Mouse (Mus musculus) lung, postnatal 0 days (tissue): ENCODE measurements at regions not wholly inside any gene's neighbourhood (a gene's known extent, or its start where the extent isn't known, plus 50 kb on each side); places are given as distances from the start of the nearest gene placed in this dataset.

Experiments
- ATAC-seq: fragments of 200-750 bp; cut with Nextera tagmentation; 2 replicates; pipeline ENCODE4 v1.8.0; 2017; ENCODE audit warnings: moderate library complexity
- DNase-seq: peaks from one replicate; pipeline ENCODE4 v3.0.0-alpha.2; 2016; ENCODE audit warnings: low spot score
- H3K27ac ChIP-seq: fragments of 300-500 bp; sonication (generic); 2 replicates; pipeline ENCODE4 v1.5.1; 2014; ENCODE audit warnings: antibody characterized with exemption, mild to moderate bottlenecking, low read length, mixed read lengths
- H3K27me3 ChIP-seq: fragments of 300-500 bp; sonication (generic); replicated peaks from 2 replicates; pipeline ENCODE4 v1.6.1; 2014; ENCODE audit warnings: low read length, mixed read lengths; ENCODE audit not compliant: insufficient read depth
- H3K36me3 ChIP-seq: fragments of 300-500 bp; sonication (generic); 2 replicates; pipeline ENCODE4 v1.6.1; 2014; ENCODE audit warnings: low read length, mixed read lengths; ENCODE audit not compliant: insufficient read depth
- H3K4me1 ChIP-seq: fragments of 300-500 bp; sonication (generic); 2 replicates; pipeline ENCODE4 v1.6.1; 2014; ENCODE audit warnings: antibody characterized with exemption, low read depth, low read length, mixed read lengths; ENCODE audit not compliant: insufficient read depth
- H3K4me2 ChIP-seq: fragments of 300-500 bp; sonication (generic); replicated peaks from 2 replicates; pipeline ENCODE4 v1.6.1; 2014; ENCODE audit warnings: low read depth, mild to moderate bottlenecking, low read length, moderate library complexity, mixed read lengths
- H3K4me3 ChIP-seq: fragments of 300-500 bp; sonication (generic); 2 replicates; pipeline ENCODE4 v1.5.1; 2014; ENCODE audit warnings: low read depth, low read length
- H3K9ac ChIP-seq: fragments of 300-500 bp; sonication (generic); replicated peaks from 2 replicates; pipeline ENCODE4 v1.6.1; 2014; ENCODE audit warnings: low read depth, mild to moderate bottlenecking
- H3K9me3 ChIP-seq: fragments of 300-500 bp; sonication (generic); 2 replicates; pipeline ENCODE4 v1.6.1; 2016; ENCODE audit warnings: low read length, mixed read lengths
- CTCF ChIP-seq: IDR thresholded peaks from 2 replicates; pipeline ENCODE4 v1.5.1; 2016; ENCODE audit warnings: antibody characterized with exemption, mild to moderate bottlenecking
- EP300 ChIP-seq: IDR thresholded peaks from 2 replicates; pipeline ENCODE4 v1.6.1; 2016; ENCODE audit warnings: antibody characterized with exemption, mild to moderate bottlenecking, control low read depth
- WGBS: fragments of 180-500 bp; shearing (Covaris S2); extraction: QIAGEN DNeasy Blood & Tissue Kit; methylation state at CpG from one replicate; pipeline ENCODE4 v1.1.7; 2014; 5-methylcytosine and 5-hydroxymethylcytosine counted together

GRCm38 (mm10) chr15:62195440-62195839 is 1272.6 kb upstream of the A1bg start:
- Histone ChIP-seq H3K36me3 (no peaks in the 10 kb centered on the region), H3K4me1 (no peaks in the 10 kb centered on the region), H3K27ac (no peak overlapping the region), H3K27me3 (no peaks in the 10 kb centered on the region), H3K9ac (no peak overlapping the region), H3K4me2 (no peak overlapping the region), H3K9me3 (no peaks in the 10 kb centered on the region), H3K4me3 (no peak overlapping the region)
- ATAC-seq (no peak), DNase-seq (no peak)
- 66% methylated on average over 5 of the region's 5 CpGs for WGBS
- no peak for TF ChIP-seq CTCF
- TF ChIP-seq EP300: no peak

DNA sequence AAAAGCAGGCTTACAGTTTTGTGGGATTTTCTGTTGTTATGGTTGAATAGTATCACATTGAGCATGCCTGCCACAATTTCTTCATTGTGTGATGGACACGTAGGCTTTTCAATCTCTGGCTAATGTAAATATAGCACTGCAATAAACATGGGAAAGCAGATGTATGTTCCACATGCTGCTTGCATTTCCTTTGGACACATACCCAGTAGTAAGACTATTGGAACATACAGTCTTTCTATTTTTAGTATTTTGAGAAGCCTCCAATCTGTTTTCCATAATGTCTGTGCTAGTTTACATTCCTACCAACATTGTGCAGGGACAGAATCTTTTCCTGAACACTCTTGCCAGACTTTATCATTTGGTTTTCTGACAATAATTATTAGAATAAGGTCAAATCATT is 1269.9 kb upstream of the A1bg start:
- 42% methylated on average over 1 of the region's 1 CpGs for WGBS
- Histone ChIP-seq H3K4me2 (no peak overlapping the region), H3K4me1 (no peaks in the 10 kb centered on the region), H3K27me3 (no peaks in the 10 kb centered on the region), H3K36me3 (no peaks in the 10 kb centered on the region), H3K9me3 (no peaks in the 10 kb centered on the region), H3K9ac (no peak overlapping the region), H3K27ac (no peak overlapping the region), H3K4me3 (no peak overlapping the region)
- ATAC-seq (no peak), DNase-seq (no peak)
- no peak for TF ChIP-seq EP300
- no peak for TF ChIP-seq CTCF

DNA sequence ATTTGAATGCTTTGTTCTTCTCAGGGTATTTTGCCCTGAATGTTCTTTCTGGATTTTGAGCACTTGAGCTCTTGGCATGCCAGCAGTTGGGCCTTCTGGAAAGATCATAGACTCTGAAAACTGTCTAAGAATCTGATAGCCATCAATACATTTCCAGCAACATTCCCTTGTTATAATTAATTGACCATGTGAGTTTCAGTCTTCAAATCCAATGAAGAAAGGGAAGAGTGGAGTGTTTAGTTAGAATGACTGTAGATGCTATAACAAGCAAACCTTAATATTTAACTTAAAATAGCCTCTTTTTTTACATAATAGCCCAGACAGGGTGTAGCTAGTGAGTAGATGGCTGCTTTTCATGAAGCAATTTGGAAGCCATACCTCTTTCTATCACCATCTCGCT is 1268.8 kb upstream of the A1bg start:
- H3K27ac ChIP-seq: no peak overlapping the region
- no peak overlapping the region for H3K4me3 ChIP-seq
- WGBS: 97% methylated on average over 1 of the region's 1 CpGs
- ATAC-seq (no peak), DNase-seq (no peak)
- H3K4me2 ChIP-seq: no peak overlapping the region
- H3K27me3 ChIP-seq: no peaks in the 10 kb centered on the region
- no peak overlapping the region for H3K9ac ChIP-seq
- TF ChIP-seq CTCF (no peak), EP300 (no peak)
- H3K9me3 ChIP-seq: no peaks in the 10 kb centered on the region
- no peaks in the 10 kb centered on the region for H3K4me1 ChIP-seq
- no peaks in the 10 kb centered on the region for H3K36me3 ChIP-seq

- DNase-seq (no peak), ATAC-seq (no peak)
- Histone ChIP-seq H3K4me3 (no peak overlapping the region), H3K36me3 (no peaks in the 10 kb centered on the region), H3K4me2 (no peak overlapping the region), H3K27ac (no peak overlapping the region), H3K9ac (no peak overlapping the region), H3K4me1 (no peaks in the 10 kb centered on the region), H3K9me3 (no peaks in the 10 kb centered on the region), H3K27me3 (no peaks in the 10 kb centered on the region)
- TF ChIP-seq CTCF (no peak), EP300 (no peak)
- 85% methylated on average over 5 of the region's 5 CpGs for WGBS
These were observed 1268.3 kb upstream of the A1bg start for GRCm38 (mm10) chr15:62190977-62191614.

DNA sequence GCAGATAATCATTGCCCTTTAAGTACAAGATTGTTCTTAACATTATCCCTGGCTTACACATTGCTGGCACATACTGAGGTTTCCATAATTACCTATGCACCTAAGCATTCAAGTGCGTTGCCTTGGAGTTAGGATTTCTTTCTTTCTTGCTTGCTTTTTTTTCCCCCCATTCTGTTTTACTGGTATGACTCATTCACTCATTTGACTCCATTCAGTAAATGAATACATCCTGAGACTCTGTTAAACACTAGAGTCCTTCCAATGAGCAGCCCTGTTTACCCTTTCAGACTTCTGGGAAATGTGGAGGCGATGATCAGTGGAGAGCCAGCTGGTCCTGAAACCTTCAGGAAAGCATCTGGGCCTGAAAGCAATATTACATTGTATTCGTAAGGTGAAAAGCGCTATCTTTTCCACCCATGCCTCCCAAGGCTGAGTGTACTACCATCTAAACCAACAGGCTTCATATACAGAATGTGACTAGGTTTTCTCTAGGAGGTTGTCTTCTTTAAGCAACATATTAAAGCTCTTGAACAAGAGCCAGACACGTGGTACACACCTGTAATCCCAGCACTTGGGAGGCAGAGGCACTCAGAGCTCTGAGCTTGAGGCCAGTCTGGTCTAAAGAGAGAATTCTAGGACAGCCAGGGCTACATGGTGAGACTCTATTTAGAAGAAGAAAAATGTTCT is 1267.6 kb upstream of the A1bg start:
- no peaks in the 10 kb centered on the region for H3K27me3 ChIP-seq
- DNase-seq (peak; percentile 19), ATAC-seq (no peak)
- H3K4me2 ChIP-seq: no peak overlapping the region
- TF ChIP-seq CTCF (no peak), EP300 (no peak)
- WGBS: 74% methylated on average over 5 of the region's 5 CpGs
- no peak overlapping the region for H3K27ac ChIP-seq
- no peak overlapping the region for H3K4me3 ChIP-seq
- no peaks in the 10 kb centered on the region for H3K4me1 ChIP-seq
- H3K9me3 ChIP-seq: no peaks in the 10 kb centered on the region
- H3K9ac ChIP-seq: no peak overlapping the region
- no peaks in the 10 kb centered on the region for H3K36me3 ChIP-seq

- whole genome bisulfite sequencing: 86% methylated on average over 14 of the region's 14 CpGs
- Histone ChIP-seq H3K4me3 (no peak overlapping the region), H3K9me3 (no peaks in the 10 kb centered on the region), H3K36me3 (no peaks in the 10 kb centered on the region), H3K27me3 (no peaks in the 10 kb centered on the region), H3K27ac (no peak overlapping the region), H3K4me1 (no peaks in the 10 kb centered on the region), H3K4me2 (no peak overlapping the region), H3K9ac (no peak overlapping the region)
- ATAC-seq (no peak), DNase-seq (no peak)
- no peak for TF ChIP-seq CTCF
- no peak for TF ChIP-seq EP300
These were observed 1266.9 kb upstream of the A1bg start for GRCm38 (mm10) chr15:62189565-62190181.
